Mouse (Mus musculus): ENCODE measurements around the gene 1810062G17Rik. TPM values are rescaled to one million over a fixed set of nuclear protein-coding genes. Genes with fewer than 3 reads are reported as not detected.

1810062G17Rik gene
- polyA plus RNA-seq, 1 experiment from 2014 or later, result 0.39 TPM

DNA sequence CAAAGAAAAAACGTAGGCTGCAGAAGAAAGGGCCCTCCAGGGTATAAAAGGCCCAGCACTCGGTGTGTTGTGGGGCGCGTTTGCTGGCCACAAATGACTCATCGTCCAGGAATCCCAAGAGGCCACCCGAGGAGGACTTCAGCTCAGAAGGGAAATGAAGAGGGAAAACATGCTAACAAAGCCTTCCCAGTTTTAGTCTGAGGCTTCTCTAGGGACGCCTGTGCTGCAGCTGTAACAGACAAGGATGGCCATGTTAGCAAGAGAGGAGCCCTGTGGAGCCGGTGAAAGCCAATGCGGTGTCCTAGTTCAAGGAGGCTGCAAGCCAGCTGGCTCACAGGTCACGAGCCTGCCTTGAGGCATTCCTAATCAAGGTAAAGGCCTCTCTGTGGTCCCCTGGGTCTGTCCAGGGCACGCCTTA, 6.0 kb downstream of the 1810062G17Rik start:
- H3K27ac ChIP-seq (replicated peaks), result peak overlapping the region; percentile 76
- H3K4me3 ChIP-seq, result 0 out of 2 replicates have a peak overlapping the region, but pooled peaks have one; percentile 3

DNA sequence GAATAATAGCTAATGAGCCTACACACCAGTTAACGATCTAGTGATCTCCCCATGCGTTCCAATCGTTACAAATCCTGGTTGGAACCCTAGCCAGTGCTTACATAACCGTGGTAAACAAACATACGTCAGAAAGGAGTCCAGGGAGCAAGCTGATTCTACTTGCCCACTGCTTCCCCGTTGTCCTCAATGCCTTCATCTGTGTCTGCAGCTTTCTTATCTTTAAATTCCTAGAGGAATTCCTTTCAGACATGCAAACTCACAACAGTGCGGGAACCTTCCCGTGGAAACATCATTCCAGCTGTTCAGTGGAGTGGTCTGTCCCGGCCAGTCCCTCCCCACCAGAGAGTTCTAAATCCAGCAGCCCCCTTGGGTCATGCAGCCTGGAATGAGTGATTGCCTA, 7.2 kb downstream of the 1810062G17Rik start:
- Histone ChIP-seq H3K4me1 (peaks cover 22% of the 10 kb centered on the region), H3K27ac (replicated peaks) (no peak overlapping the region), H3K36me3 (replicated peaks) (no peaks in the 10 kb centered on the region), H3K9me3 (no peaks in the 10 kb centered on the region), H3K4me3 (no peak overlapping the region), H3K27me3 (replicated peaks; ENCODE audit: low read depth, poor library complexity, severe bottlenecking) (no peaks in the 10 kb centered on the region)
- no peak for DNase-seq (ENCODE audit: low spot score)
- WGBS, result 50% methylated on average over 9 of the region's 9 CpGs

More for the DNA sequence above, 6.0 kb downstream of the 1810062G17Rik start:
- Histone ChIP-seq H3K4me1 (peaks cover 23% of the 10 kb centered on the region), H3K27me3 (replicated peaks; ENCODE audit: low read depth, poor library complexity, severe bottlenecking) (no peaks in the 10 kb centered on the region), H3K9me3 (no peaks in the 10 kb centered on the region), H3K36me3 (replicated peaks) (no peaks in the 10 kb centered on the region)
- 5% methylated on average over 11 of the region's 11 CpGs for WGBS
- peak; percentile 65 for DNase-seq (ENCODE audit: low spot score)

DNA sequence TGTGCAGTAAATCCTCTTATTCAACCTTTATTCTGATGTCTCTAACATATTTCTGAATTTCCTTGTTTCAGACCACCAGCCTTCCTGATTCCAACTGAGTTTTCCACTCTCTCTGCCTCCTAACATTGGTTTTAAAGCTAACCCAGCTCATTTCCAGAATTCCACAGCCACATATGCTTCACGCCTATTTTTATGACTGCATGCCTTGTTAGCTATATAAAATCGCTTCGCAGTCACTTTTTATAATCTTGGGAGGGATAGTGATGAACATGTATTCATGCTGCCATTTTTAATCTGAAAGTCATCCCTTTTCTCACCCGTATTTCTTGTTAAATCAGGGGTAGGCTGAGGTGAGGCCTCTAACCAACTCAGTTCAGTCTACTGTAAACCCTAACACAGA, 8.6 kb downstream of the 1810062G17Rik start:
- H3K36me3 ChIP-seq (replicated peaks), result no peaks in the 10 kb centered on the region
- no peak overlapping the region for H3K4me3 ChIP-seq
- no peak overlapping the region for H3K27ac ChIP-seq (replicated peaks)
- peaks cover 22% of the 10 kb centered on the region for H3K4me1 ChIP-seq
- WGBS, result 91% methylated on average over 4 of the region's 4 CpGs
- no peaks in the 10 kb centered on the region for H3K27me3 ChIP-seq (replicated peaks; ENCODE audit: low read depth, poor library complexity, severe bottlenecking)
- H3K9me3 ChIP-seq, result no peaks in the 10 kb centered on the region
- DNase-seq (ENCODE audit: low spot score), result no peak

DNA sequence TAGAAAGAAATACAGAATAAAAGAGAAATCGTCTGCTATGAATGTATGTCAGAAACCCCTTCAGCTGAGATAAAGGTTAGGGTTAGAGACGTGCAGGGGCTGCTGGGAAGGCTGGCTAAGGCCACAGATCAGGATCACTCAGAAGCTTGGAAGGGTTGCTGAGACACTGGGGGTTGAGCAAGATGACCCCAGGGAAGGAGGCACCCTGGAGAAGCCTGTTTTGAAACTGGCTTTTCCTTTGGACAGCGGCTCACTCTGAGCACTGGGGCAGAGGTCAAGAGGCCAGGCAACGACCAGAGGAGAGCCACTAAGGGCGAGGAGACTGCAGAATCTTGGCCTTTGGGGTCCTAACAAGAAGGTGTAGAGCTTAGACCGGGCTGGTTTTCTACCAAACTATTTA, 10.4 kb downstream of the 1810062G17Rik start:
- no peak overlapping the region for H3K27ac ChIP-seq (replicated peaks)
- H3K27me3 ChIP-seq (replicated peaks; ENCODE audit: low read depth, poor library complexity, severe bottlenecking), result no peaks in the 10 kb centered on the region
- no peak for DNase-seq (ENCODE audit: low spot score)
- H3K9me3 ChIP-seq, result no peaks in the 10 kb centered on the region
- no peaks in the 10 kb centered on the region for H3K36me3 ChIP-seq (replicated peaks)
- no peak overlapping the region for H3K4me3 ChIP-seq
- WGBS, result 40% methylated on average over 6 of the region's 6 CpGs
- H3K4me1 ChIP-seq, result peaks cover 22% of the 10 kb centered on the region

DNA sequence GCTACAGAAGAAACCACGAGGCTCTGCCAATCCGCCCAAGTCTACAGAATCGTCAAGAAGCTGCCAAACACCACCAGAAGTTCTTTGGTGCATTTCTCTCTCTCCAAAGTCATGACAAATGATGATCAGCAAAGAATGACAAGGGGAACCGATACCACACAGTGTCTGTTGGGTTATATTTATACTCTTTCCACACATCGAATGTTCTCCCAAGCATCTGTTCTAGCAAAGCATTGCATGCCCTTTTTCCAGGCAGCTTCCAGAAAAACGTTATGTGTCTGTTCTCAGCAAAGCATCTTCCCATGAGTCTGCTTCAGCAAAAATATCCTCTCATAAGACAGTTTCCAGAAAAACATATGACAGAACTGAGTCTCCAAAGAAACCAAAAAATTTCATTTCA, 11.1 kb downstream of the 1810062G17Rik start:
- Histone ChIP-seq H3K4me1 (peaks cover 17% of the 10 kb centered on the region), H3K27ac (replicated peaks) (no peak overlapping the region), H3K9me3 (no peaks in the 10 kb centered on the region), H3K4me3 (no peak overlapping the region), H3K27me3 (replicated peaks; ENCODE audit: low read depth, poor library complexity, severe bottlenecking) (no peaks in the 10 kb centered on the region), H3K36me3 (replicated peaks) (no peaks in the 10 kb centered on the region)
- 92% methylated on average over 6 of the region's 6 CpGs for WGBS
- no peak for DNase-seq (ENCODE audit: low spot score)

DNA sequence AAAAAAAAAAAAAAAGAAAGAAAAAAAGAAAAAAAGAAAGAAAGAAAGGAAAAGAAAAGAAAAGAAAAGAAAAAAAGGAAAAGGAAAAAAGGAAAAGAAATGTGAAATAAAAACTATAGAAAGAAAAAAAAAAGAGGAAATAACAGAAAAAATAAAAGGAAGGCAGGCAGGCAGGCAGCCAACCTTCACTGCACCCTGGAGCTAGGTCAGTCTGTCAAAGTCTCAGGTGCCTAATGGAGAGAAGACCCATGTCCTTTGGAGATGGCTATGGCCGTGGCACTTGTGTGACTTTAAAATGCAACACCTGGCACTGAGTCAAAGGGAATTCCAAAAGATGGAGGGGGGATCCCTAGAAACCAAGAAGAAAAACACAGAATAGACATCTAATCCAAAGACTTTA, 12.6 kb downstream of the 1810062G17Rik start:
- no peaks in the 10 kb centered on the region for H3K9me3 ChIP-seq
- no peaks in the 10 kb centered on the region for H3K36me3 ChIP-seq (replicated peaks)
- WGBS, result 84% methylated on average over 1 of the region's 1 CpGs
- H3K27me3 ChIP-seq (replicated peaks; ENCODE audit: low read depth, poor library complexity, severe bottlenecking), result no peaks in the 10 kb centered on the region
- DNase-seq (ENCODE audit: low spot score), result no peak
- H3K27ac ChIP-seq (replicated peaks), result no peak overlapping the region
- H3K4me1 ChIP-seq, result 0 out of 2 replicates have a peak, but pooled peaks cover 3% of the 10 kb centered on the region
- H3K4me3 ChIP-seq, result no peak overlapping the region

DNA sequence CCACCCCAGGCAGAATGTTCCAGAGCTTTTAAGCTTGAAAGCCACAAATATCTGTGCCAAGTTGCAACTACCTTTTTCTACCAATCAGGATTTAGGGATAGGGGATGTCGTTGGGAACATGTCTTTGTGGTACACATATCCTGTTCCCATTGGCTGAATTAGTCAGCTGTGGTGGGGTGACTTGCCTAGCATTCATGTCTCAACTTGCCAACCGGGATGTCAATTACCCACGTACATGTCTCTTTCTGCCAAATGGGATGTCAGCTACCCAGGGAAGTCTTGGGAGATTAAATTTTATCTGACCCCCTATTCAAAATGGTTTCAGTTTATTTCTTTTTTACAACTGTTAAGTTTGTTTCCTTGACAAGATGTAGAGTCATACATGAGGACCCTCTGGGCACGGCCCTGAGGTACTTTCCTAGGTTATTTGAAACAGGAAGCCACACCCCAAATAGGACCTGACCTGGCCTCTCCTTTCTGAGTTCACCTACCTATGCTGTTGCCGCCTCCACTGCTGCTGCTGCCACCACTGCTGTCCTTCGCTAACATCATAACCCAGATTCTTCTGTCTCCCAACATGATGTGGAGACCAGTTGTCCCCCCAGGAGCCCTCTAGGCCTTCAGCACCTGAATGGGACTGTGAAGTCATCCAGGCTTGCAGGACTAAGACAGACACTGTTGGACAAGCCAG, 13.3 kb downstream of the 1810062G17Rik start:
- no peaks in the 10 kb centered on the region for H3K36me3 ChIP-seq (replicated peaks)
- no peaks in the 10 kb centered on the region for H3K27me3 ChIP-seq (replicated peaks; ENCODE audit: low read depth, poor library complexity, severe bottlenecking)
- H3K27ac ChIP-seq (replicated peaks), result no peak overlapping the region
- 87% methylated on average over 6 of the region's 6 CpGs for WGBS
- no peaks in the 10 kb centered on the region for H3K9me3 ChIP-seq
- DNase-seq (ENCODE audit: low spot score), result no peak
- H3K4me1 ChIP-seq, result 0 out of 2 replicates have a peak, but pooled peaks cover 3% of the 10 kb centered on the region
- H3K4me3 ChIP-seq, result no peak overlapping the region

DNA sequence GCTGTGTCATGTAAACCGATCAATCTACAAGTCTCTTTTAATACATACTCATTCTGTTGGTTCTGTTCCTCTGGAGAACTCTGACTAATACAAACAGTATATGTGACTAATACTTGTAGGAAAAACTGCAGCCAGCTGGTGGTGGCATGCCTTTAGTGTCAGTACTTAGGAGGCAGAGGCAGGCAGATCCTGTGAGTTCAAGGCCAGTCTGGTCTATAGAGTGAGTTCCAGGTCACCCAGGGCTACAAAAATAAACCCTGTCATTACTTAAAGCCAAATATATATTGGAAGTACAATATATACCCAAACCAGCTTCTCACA, 13.8 kb downstream of the 1810062G17Rik start:
- no peaks in the 10 kb centered on the region for H3K36me3 ChIP-seq (replicated peaks)
- H3K4me3 ChIP-seq, result no peak overlapping the region
- H3K9me3 ChIP-seq, result no peaks in the 10 kb centered on the region
- no peak overlapping the region for H3K27ac ChIP-seq (replicated peaks)
- H3K4me1 ChIP-seq, result 0 out of 2 replicates have a peak, but pooled peaks cover 3% of the 10 kb centered on the region
- H3K27me3 ChIP-seq (replicated peaks; ENCODE audit: low read depth, poor library complexity, severe bottlenecking), result no peaks in the 10 kb centered on the region
- WGBS, result 87% methylated on average over 1 of the region's 1 CpGs
- DNase-seq (ENCODE audit: low spot score), result no peak

DNA sequence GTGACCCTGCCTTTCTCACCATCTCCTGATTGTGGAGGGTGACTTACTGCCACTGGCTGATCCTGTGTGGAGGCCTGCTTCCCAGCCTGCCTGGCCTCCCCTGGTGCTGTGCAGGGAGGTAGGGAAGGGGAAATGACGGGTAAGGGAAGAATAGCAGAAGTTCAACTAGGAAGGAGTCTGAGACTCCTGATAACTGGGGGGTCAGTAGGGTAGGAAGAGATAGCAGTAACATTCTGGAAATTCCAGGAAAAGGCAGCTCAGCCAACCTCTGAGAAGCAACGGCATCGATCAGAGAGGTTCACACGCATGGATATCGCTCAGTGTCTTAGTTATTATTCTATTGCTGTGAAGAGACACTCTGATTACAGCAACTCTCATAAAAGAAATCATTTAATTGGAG, 15.8 kb downstream of the 1810062G17Rik start:
- 90% methylated on average over 5 of the region's 5 CpGs for WGBS
- no peak for DNase-seq (ENCODE audit: low spot score)
- Histone ChIP-seq H3K9me3 (no peaks in the 10 kb centered on the region), H3K4me3 (no peak overlapping the region), H3K27me3 (replicated peaks; ENCODE audit: low read depth, poor library complexity, severe bottlenecking) (peaks cover 6% of the 10 kb centered on the region), H3K27ac (replicated peaks) (no peak overlapping the region), H3K4me1 (0 out of 2 replicates have a peak, but pooled peaks cover under 1% of the 10 kb centered on the region), H3K36me3 (replicated peaks) (no peaks in the 10 kb centered on the region)

DNA sequence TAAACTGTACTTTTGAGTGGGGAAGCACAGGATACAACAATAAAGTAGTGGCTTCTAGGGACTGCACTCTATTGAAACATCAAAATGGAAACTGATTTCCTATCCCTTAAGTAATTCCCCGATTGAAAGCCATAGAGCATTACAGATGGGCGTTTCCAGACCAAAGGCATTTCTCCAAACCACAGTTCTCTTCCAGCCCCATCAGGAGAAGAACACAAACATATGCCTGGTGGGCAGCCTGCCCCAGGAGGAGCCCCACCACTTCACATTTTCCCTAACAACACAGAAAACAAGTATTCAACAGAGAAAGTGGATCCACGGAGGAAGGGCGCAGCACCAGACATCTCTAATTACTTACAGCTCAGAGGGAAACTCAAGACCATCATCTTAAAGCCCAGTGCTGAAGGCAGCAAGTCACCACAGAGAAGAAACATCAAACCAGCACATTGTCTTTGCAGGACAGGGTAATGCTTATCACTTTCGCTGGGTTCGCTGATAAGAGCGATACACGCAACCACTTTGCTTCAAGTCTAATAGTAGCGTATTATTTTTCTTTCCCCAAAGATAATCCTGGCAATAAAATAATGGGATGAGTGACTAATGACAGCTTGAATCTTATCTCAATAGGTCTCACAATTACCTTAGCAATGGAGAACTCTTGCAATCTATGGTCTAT, 17.1 kb downstream of the 1810062G17Rik start:
- H3K36me3 ChIP-seq (replicated peaks), result no peaks in the 10 kb centered on the region
- H3K9me3 ChIP-seq, result no peaks in the 10 kb centered on the region
- 0 out of 2 replicates have a peak, but pooled peaks cover 2% of the 10 kb centered on the region for H3K4me1 ChIP-seq
- H3K27me3 ChIP-seq (replicated peaks; ENCODE audit: low read depth, poor library complexity, severe bottlenecking), result peaks cover 7% of the 10 kb centered on the region
- no peak for DNase-seq (ENCODE audit: low spot score)
- H3K27ac ChIP-seq (replicated peaks), result no peak overlapping the region
- 82% methylated on average over 9 of the region's 9 CpGs for WGBS
- no peak overlapping the region for H3K4me3 ChIP-seq

DNA sequence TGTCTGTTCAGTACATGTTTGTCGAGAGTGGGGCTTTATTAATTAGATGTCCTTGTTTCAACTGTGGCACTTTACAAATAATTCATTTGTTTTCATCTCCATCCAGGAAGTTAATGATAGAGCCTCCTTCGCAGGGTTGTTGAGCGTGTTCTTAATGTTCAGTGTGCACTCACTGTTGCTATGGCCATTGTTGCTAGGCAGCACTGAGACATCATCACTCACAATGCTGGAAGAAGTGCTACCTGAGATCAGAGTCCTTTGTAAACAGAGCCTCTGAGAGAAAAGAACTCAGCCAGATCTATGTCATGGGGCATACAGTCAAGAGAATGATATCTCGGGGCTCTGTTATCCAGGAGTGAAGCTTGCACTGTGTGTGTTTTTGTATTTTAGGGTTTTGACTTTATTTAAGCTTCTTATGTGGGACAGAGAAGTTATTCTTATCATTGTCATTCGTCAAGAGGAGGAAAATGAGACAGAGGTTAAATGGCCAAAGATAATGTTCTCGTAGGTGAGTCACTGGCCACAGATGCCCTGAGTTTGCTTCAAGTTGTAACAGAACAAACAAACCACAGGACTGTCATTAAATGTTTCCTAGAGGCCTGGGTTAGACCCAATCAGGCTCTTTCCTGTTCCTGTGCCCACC, 18.0 kb downstream of the 1810062G17Rik start:
- H3K27me3 ChIP-seq (replicated peaks; ENCODE audit: low read depth, poor library complexity, severe bottlenecking), result peaks cover 7% of the 10 kb centered on the region
- no peaks in the 10 kb centered on the region for H3K9me3 ChIP-seq
- 80% methylated on average over 6 of the region's 6 CpGs for WGBS
- H3K4me1 ChIP-seq, result 0 out of 2 replicates have a peak, but pooled peaks cover 2% of the 10 kb centered on the region
- H3K27ac ChIP-seq (replicated peaks), result no peak overlapping the region
- DNase-seq (ENCODE audit: low spot score), result no peak
- no peak overlapping the region for H3K4me3 ChIP-seq
- no peaks in the 10 kb centered on the region for H3K36me3 ChIP-seq (replicated peaks)

DNA sequence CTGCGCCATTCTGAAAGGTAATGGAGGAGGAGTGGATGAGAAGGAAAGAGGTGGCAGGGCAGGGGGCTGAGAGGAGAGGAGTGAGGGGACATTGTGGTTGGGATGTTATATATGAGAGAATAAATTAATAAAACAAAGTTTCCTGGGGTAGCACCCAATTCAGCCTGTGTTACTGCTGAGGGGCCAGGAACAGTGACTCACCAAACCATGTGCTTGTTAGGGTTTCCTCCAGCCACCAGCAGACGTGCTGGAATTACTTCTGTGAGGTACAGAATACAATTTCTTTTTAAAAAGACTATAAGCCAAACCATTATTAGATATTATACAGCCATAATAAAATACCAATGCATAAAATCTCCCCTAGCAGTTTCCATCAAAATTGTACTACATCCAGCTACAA, 18.9 kb downstream of the 1810062G17Rik start:
- H3K27ac ChIP-seq (replicated peaks), result no peak overlapping the region
- WGBS, result 83% methylated on average over 2 of the region's 2 CpGs
- no peak for DNase-seq (ENCODE audit: low spot score)
- no peaks in the 10 kb centered on the region for H3K9me3 ChIP-seq
- H3K4me3 ChIP-seq, result no peak overlapping the region
- 0 out of 2 replicates have a peak, but pooled peaks cover 2% of the 10 kb centered on the region for H3K4me1 ChIP-seq
- no peaks in the 10 kb centered on the region for H3K36me3 ChIP-seq (replicated peaks)
- H3K27me3 ChIP-seq (replicated peaks; ENCODE audit: low read depth, poor library complexity, severe bottlenecking), result peaks cover 7% of the 10 kb centered on the region

All from embryonic facial prominence, embryonic 10.5 days (tissue).